Mouse (Mus musculus) testis, postnatal 14 days (tissue): ENCODE measurements at regions not wholly inside any gene's neighbourhood (a gene's known extent, or its start where the extent isn't known, plus 50 kb on each side); places are given as distances from the start of the nearest gene placed in this dataset.

ENCODE experiments used
- DNase-seq: peaks from one replicate; pipeline ENCODE4 v3.0.0; 2021; ENCODE audit warnings: low spot score

DNA sequence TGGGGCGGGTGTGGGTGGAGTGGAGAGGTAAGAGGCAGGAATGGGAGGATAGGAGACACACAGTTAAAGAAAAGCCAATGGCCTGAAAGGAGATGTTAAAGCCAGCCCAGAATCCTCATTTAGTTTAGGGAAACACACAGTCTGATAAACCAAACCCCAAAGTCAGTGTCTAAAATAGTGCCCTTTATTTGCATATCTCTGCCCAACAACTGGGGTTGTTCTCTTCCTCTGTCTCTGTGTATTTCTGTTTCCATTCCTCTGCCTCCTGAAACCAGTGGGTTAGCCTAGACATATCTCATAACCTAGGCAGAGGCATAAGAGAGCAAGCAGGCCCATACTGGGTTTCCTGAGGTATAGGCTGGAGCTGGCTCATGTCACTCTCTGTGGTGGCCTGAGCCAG is 138.6 kb upstream of the Zc3h12a start:
- DNase-seq, result no peak

DNA sequence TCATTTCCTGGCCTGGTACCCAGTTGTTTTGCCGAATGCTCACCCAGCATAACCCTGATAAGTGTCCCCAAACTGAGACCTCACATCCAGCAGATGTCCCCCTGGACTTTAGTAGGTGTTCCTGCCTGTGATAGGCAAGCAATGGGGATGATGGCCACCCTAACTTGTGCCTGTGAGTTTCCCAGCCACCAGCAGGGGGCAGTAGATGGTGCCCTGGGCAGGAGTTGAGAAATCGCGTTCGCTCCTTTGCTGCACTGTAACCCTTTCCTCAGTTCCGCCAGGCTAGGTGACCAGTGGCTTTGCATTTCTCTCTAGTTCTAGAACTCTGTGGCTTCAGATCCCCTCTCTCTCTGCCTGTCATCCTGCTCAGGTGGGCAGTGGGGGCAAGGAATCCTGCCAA is 137.9 kb upstream of the Zc3h12a start:
- peak; percentile 24 for DNase-seq

DNA sequence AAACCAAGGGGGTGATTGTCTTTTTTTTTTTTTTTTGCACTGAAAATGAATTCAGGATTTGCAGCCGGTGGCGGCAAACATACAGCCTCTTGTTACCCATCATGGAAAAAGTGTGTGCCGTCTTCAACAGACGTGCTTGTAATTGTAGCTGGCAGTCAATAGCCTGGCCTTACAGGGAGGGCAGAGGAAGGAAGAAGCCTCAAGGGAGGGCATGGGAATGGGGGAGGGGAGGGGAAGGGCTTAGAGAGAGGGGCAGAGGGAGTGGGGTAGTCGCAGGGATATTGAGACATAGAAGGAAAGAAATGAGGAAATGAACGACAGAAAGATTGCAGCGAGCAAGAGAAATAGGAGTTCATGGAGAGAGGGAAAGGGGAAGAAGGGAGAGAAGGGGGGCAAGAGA is 137.4 kb upstream of the Zc3h12a start:
- no peak for DNase-seq

DNA sequence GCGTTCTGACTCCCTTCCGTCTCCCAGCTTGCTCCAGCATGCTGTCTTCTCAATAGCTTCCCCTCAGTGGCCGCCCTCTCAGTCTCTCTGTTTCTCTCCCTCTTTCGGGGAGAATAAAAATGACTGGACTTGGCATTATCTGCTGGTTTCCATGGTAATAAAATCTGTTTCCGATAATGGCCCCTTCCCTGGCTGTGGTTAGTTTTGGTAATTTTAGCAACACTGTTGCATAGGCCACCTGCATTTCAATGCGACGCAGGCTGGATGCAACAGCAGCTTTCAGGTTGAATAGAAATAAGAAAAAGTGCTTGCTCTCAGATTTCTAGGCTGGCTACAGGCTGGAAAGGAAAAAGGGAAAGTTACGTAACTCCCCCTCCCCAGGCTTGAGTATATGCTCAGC is 133.9 kb upstream of the Zc3h12a start:
- peak; percentile 31 for DNase-seq

DNA sequence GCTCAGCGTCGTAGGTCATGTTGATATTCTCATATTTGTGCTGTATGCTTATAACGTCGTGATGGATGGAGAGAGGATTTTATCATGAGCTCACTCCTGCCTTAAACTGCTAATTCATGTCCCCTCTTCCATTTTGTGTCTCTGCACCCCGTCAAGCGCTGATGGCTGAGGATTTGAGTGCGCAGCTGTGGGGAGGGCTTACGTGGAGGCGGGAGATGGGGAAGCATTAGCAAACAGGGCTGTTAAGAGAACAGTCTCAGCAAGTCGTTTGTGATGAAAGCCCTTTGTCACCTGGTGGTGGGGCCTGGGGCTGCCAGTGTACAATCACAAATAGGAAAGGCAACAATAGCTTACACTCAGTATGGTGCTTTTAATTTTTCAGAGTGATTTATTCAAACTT is 131.7 kb upstream of the Zc3h12a start:
- no peak for DNase-seq

DNA sequence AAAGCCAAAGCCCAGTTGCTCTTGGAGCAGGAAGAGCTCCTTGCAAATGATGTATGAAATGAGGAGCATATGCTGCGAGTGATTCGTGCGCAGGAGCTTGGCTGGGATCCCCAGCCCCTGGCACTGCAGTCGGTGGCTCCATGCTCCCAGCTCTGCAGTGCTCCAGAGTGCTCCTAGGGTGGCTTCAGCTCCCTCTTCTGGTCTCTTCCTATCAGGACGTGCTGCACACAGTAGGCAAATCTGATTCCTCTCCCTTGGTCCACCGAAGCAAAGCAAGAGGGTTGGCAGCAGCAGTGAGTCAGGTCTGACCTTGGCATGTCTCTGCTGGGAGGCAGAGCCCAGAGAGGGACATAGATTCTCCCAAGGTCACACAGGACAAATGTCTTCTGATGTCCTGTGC is 130.3 kb upstream of the Zc3h12a start:
- no peak for DNase-seq

DNA sequence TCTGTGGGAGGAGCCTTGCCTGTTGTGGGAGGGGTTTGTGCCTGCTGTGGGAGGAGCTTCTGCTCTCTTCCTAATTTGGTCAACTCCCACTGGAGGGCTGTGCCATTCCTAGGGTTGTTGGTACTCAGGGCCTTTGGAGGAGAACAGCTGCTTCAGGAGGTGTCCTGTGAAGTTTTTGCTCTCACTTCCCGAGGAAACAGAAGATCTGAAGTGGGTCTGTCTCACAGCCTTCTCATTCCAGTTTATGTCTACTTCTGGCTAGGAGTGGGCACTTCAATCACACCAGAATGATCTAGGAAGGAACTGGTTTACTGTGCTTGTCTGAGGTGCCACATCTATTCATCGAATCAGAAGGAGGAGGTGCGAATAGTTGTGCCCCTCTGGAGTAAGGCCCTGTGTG is 125.5 kb upstream of the Zc3h12a start:
- no peak for DNase-seq

DNA sequence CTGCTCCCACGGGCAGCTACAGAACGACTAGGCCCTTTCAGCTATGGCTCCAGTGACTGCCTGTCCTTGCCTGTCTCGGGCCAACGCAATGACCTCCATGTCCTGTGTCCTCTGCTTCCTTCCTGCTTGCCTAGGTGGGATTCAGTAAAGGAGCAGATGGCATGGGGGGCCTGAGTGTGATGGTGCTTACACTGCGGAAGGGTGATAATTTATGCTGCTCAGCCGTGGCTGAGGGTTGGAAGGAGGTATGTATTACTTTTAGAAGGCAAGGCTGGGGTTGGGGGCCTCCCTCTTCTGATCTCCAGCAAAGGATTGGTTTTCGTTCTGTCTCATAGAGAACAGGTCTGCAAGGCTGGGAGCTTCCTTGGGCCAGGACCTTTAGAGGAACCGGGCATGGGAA is 124.6 kb upstream of the Zc3h12a start:
- DNase-seq, result no peak

DNA sequence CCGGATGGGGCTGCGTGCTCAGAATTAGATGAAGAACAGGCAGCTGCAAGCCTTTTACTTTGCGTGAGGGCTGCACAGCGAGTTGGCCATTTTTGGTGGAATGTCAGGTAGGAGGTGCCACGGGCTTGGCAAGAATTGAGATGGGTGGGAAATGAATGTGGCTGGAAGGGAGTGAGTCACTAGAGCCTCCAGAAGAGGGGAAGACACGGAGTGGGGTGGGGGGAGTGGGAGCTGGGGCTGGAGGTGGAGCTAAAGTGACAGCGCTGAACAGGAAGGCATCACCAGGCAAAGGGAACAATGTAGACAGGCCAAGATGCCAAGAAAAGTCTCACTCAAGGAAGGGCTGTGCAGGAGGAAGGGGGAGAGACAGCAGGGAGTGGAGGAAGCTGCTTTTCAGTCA is 121.4 kb upstream of the Zc3h12a start:
- DNase-seq, result no peak

DNA sequence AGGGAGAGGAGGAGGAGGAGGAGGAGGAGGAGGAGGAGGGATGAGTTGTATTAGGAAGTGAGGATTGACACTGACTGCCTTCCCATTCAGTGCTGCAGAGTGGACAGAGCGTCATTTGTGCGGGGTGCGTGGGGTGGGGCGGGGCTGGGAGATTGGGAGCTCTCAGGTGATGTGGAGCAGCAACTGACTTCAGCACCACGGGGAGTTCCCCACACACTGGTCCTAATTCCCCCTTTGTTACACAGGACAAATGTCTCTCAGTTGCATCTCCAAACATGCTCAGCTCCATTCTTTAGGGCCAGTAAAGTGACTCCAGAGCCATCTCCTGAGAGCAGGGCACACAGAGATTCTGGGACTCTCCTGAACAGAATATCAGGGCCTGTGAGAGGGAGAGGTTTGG is 118.5 kb upstream of the Zc3h12a start:
- no peak for DNase-seq

DNA sequence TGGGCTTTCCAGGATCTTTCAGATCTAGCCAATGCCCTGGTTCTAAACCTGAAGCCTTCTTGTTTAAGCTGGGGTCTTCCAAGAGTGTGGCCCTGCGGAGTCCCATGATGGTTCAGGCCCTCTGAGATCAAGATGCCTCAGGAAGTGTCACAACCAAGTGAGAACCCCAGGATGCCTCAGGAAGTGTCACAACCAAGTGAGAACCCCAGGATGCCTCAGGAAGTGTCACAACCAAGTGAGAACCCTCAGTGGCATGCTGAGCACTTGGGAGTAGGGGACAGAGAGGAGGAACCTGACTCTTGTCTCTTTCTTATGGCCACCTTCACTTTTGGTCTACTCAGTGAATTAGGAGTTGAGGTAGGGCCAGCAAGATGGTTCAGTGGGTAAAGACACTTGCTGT is 114.9 kb upstream of the Zc3h12a start:
- DNase-seq, result no peak

DNA sequence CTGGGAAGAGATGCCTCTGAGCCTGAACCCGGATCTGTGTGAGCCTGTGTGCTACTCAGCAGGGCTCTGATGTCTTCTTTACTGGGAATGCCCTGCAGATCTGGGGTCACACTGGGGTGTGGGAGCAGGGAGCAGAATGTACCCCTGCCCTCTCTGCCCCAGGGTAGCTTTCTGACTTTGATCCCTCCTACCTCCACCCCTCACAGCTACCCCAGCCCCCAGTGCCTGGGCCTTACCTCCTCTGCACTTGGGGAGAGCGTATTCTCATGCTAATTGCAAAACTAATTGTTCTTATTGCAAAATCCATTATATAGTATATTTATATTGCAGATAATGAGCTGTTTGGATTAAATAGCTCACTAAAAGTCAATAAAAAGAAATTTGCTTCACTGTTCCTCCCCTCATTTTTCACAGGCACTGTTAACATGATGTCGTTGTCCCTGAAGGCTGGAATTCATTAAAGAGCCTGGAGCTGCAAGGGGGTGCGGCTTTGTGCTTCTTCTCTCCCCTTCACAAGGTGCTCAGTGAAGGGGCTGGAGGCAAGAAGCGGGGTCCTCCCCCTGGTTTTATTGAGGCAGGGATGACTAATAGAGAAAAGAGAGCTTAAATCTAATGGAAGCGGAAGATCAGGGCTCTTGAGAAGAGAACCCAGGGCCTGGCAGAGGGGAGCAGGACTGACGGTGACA is 114.1 kb upstream of the Zc3h12a start:
- no peak for DNase-seq

DNA sequence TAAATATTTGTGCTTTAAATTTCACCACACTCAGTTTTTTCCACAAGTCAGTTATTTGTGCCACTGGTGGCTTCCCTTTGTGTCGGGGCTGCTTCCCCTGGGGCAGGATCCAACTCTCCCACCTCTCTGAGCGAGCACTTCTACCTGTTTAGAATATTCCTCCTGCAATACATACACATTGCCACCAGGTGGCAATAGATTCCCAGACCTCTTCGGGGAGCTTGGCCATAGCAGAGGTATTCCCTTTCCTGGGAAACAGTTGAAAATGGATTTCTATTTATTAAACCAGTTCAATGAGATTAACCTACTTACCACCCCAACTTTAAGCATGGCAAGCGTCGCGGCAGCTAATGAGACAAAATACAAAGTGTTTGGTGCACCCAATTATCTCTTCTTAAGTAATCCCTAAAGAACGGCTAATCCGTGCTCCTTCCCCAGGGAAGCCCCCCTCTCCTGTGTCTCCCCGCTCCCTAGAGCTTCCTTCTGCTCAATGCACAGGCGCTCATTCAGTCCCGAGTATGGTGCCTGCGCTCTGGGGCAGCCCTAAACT is 104.1 kb upstream of the Zc3h12a start:
- peak; percentile 36 for DNase-seq

DNA sequence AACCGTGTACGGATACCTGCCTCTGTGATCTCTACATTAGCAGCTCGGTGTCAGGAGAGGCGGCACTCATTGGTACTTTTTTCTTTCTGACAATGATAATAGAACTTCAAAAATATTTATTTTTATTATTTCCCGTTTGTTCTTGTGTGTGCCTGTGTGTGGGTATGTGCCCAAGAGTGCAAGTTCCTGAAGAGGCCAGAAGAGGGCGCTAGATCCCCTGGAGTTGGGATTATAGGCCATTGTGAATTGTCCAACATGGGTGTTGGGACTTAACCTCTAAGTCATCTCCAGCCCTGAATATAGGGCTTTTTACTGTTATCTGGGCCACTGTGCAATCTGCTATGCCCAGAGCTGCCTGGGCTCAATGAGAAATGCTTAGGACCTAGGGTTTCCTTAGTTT is 99.6 kb upstream of the Zc3h12a start:
- no peak for DNase-seq

DNA sequence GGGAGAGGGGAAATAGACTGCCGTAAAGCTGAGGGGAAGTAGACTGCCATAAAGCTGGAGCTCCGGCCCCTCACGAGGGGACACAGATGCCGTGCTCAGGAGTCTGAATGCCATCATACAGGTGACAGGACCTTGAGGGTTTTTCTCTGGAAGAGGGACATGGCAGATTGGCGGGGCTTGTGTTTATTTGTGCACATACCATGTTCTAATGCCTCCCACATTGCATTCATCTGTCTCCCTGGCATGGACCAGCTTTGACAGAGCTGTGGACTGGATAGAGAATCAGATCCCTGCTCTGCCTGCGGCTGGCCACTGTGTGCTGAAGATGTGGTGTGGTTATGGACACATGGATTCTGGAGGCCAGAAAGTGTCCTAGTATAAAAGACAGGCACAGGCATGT is 95.3 kb upstream of the Zc3h12a start:
- no peak for DNase-seq

DNA sequence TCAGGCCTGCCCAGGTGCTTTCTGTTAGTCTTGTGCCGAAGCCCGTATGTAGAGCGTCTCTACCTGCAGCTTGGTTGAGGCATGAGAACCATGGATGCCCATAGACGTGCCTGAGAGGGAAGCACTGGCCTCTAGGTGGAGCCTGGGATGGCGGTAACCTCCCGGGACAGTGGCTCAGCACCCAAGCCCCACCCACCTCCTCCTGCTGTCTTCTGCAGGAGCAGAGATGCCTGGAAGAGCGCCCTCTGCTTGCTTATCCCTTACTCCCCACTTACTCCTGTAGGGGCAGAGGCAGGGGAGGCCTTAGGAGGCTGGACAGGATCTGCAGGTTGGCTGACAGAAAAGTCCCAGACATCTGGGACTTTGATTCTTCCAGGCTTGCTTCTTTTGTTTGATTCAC is 92.7 kb upstream of the Zc3h12a start:
- DNase-seq, result peak; percentile 13

DNA sequence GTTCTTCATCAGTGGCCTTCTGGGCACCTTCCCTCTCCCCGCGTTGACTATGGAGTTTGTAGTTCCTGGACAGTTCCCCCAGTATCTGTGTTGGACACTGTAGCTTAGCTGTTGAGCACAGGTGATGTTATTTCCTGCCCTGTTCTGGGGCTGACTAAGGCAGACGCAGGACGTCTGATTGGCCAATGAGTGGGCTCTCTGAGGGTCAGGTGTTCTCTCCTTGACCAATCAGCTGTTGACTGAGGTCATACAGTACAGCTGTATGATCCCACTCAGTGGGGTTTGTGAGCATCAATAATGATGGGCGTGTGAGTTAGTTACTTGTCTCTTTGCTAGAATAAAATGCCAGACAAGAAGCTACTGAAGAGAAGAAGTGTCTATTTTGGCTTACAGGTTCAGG is 91.6 kb upstream of the Zc3h12a start:
- DNase-seq, result peak; percentile 56

DNA sequence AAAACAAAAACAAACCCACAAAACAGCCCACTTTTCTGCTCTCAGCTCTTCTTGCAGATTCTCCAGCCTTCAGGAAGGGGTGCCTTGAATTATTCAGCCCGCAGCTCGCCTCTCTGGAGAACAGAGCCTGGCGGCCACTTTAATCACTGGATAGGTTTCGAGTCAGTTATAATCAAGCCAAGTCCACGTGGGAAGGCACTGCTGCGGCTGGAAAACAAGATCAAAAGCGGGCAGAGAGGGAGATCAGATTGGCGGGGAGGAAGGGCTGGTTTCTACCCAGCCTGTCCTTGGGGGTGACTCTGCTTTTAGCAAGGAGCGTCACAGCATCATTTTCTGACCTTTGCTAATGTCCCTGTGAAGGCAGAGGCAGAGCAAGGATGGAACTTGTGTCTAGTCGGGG is 86.7 kb upstream of the Zc3h12a start:
- no peak for DNase-seq

DNA sequence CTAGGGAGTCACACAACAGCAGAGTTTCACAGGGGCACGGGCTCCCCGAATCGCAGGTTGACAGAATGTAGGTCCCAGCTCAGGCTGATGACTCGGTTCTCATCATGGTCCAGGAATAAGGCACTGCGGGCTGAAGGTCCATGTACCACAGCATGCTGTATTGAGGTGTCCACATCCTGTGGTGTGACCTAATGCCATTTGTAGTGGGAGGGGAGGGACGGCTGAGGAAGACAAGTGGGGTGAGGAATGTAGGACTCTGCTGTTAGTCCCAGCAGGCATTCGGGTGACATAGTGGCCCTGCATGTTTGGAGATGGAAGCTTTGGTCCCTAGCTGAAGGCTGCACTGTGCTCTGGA is 84.5 kb upstream of the Zc3h12a start:
- DNase-seq, result no peak

DNA sequence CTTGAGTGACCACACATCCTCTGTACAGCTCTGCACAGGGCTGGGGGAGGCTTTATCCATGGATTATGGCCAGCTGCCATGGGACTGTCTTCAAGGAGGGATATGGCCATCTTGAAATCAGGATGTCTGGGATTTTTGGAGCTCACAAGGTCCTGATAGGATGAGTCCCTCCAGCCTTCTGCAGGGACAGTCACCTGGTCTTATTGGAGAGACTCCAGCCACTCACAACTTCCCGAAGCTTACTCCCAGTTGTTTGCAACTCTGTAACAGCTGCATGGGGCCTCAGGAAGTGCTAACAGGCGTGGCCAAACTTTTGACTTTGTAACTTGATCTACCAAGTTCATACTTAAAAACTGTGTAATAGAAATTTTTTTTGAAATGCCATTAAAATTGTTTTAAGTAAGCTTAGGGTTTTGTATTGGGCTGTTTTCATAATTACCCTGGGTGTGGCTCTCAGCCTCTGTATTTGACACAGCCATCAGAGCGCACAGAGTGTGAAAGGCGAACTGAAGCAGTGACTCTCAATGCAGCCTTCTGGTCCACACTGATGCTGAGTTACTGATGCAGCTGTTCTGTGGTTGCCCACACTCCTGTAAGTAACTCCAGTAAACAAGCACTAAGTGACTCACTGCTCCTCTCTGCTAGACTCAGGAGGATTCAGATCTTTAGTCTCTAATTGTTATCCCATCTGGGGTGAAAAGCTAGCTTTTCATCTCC is 84.0 kb upstream of the Zc3h12a start:
- DNase-seq, result peak; percentile 23

DNA sequence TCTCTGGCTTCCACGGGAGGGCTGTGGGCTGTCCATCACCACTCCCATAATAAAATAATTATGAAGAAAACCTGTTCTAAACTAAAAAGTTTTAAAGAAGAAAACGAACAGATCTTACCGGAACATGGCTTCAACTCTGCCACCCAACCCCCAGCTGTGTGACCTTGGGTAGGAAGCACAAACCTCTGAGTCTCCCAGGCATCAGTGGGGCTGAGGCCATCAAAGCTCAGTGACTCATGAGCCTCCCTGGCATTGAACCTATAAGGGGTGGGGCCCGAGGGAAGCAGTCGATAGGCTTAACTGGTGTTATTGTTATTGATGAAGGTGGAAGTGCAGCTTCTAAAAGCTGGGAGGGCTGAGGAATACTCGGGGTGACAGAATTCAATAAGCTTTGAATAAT is 83.1 kb upstream of the Zc3h12a start:
- DNase-seq, result no peak

DNA sequence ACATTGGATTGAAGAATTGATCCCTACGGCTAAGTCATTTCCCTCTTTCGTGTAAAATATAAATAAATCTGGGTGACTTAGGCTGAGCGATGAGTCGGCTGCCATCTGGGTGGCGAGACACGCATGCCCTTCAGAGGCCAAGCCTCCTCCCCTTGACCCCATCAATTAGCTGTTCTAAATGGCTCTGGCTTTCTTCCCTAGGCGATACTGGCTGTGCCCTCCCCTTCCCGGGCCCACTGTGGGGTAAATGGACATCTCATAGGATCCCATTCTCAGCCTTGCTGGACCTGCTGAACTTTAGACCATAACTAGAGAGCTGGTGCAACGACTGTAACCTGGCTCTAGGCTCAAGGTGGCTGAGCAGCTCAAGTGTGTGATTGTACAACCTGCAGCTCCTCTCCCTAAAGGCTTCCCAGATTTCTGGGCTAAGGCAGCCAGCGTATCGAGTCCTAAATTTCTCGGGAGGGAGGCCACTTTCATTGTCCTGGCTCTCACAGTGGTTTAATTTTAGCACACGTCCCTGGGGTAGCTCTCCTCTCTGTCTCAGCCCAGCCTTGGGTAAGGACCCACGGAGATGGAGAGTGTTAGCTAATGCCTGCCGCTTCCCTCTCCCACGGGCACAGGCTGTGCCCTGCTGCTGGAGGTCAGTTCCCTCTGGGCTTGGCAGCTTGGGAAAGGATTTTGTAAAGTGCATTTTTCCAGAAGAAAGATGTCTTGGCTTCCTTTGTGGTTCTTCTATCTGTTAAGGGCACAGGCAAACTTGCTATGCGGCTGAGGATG is 80.7 kb upstream of the Zc3h12a start:
- no peak for DNase-seq

DNA sequence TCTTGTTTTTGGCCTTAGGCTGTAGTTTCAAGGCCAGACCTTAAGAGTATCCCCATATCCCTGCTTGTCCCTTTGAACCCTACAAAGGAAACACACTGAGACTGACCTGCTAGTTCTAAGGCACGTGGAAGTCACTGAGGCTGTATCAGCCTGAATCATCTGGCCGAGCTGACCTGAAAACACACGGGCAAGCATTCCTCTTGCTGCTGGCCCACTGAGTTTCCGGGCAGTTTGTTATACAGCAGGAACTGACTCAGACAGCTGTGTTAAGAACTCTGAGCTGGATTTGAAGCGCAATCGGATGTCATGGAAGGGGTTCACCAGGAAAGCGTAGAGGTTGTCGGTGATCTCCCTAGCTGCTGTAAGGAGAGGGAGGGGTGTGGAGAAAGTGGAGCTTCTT is 75.9 kb upstream of the Zc3h12a start:
- no peak for DNase-seq
